Mouse (Mus musculus): ENCODE measurements at regions not wholly inside any gene's neighbourhood (a gene's known extent, or its start where the extent isn't known, plus 50 kb on each side); places are given as distances from the start of the nearest gene placed in this dataset.

DNA sequence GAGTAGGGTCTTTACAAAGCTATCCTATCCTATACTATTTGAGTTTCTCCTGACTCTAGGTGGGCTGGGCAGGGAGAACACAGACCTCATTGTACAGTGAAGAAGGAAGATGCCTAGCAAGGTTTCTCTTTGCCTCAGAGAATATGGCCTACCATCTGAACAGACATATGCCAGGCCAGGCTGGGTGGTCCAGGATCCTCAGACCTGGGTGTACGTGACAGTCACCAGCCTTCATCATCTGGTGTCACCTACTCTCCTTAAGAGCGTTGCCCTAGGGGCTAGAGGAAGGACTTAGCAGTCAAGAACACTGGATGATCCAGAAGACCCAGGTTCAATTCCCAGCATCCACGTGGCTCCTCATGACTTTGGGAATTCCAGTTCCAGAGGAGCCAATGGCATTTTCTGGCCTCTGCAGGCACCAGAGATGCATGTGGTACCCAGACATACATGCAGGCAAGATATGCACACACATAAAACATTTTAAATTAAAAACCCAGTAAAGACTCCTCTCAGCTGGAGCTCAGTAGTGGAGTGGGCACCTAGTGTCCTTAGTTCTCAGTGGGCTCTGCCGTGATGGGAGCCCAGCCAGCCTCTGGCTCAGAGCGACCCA, 214.9 kb downstream of the Bcl2l11 start:
- Histone ChIP-seq H3K9me3 (ENCODE audit: control insufficient read depth, low read length) (no peaks in the 10 kb centered on the region), H3K27me3 (ENCODE audit: control insufficient read depth, insufficient read depth, low read length) (no peaks in the 10 kb centered on the region), H3K4me2 (replicated peaks; ENCODE audit: low read depth, low read length) (no peak overlapping the region), H3K9ac (ENCODE audit: low read depth, low read length) (no peak overlapping the region), H3K36me3 (ENCODE audit: control insufficient read depth, insufficient read depth, low read length) (no peaks in the 10 kb centered on the region), H3K4me3 (ENCODE audit: low read length) (no peak overlapping the region), H3K4me1 (ENCODE audit: control insufficient read depth, insufficient read depth, low read length) (peaks cover 19% of the 10 kb centered on the region), H3K27ac (ENCODE audit: low read depth, low read length) (peak overlapping the region; percentile 68; the same call in 1 of the 2 replicates)
- 94% methylated on average over 5 of the region's 5 CpGs for WGBS
- ATAC-seq (ENCODE audit: low FRiP score, low TSS enrichment) = 0 out of 2 replicates have a peak, but pooled peaks have one; percentile 18

DNA sequence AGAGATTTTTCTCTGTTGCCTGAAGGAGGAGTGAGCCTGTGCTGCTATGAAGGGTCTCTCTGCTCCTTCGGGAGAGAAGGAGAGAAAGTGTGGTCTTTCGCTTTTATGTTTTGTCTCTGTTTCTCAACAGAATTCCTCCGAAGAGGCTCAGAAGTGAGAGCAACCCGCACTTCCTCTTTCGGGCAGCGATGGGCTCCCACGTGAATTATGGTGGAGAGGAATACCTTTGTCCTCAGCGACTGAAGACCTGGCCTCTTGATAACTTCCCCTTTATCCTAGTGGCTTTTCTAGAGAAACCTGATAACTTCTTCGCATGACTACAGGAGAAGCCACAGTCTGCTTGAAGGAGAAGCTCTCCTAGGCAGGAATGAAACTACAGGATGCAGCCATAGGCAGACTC, 216.4 kb downstream of the Bcl2l11 start:
- Histone ChIP-seq H3K9me3 (ENCODE audit: control insufficient read depth, low read length) (no peaks in the 10 kb centered on the region), H3K9ac (ENCODE audit: low read depth, low read length) (no peak overlapping the region), H3K4me1 (ENCODE audit: control insufficient read depth, insufficient read depth, low read length) (peaks cover 19% of the 10 kb centered on the region), H3K4me3 (ENCODE audit: low read length) (no peak overlapping the region), H3K36me3 (ENCODE audit: control insufficient read depth, insufficient read depth, low read length) (no peaks in the 10 kb centered on the region), H3K27ac (ENCODE audit: low read depth, low read length) (no peak overlapping the region), H3K27me3 (ENCODE audit: control insufficient read depth, insufficient read depth, low read length) (no peaks in the 10 kb centered on the region), H3K4me2 (replicated peaks; ENCODE audit: low read depth, low read length) (no peak overlapping the region)
- 62% methylated on average over 9 of the region's 9 CpGs for WGBS
- ATAC-seq (ENCODE audit: low FRiP score, low TSS enrichment) = no peak

- no peak overlapping the region for H3K27ac ChIP-seq (ENCODE audit: low read depth, low read length)
- peaks cover under 1% of the 10 kb centered on the region; the same call in 1 of the 2 replicates for H3K4me1 ChIP-seq (ENCODE audit: control insufficient read depth, insufficient read depth, low read length)
- no peaks in the 10 kb centered on the region for H3K36me3 ChIP-seq (ENCODE audit: control insufficient read depth, insufficient read depth, low read length)
- H3K4me3 ChIP-seq (ENCODE audit: low read length) = no peak overlapping the region
- H3K9me3 ChIP-seq (ENCODE audit: control insufficient read depth, low read length) = no peaks in the 10 kb centered on the region
- ATAC-seq (ENCODE audit: low FRiP score, low TSS enrichment) = no peak
- H3K27me3 ChIP-seq (ENCODE audit: control insufficient read depth, insufficient read depth, low read length) = no peaks in the 10 kb centered on the region
- no peak overlapping the region for H3K4me2 ChIP-seq (replicated peaks; ENCODE audit: low read depth, low read length)
- 72% methylated on average over 11 of the region's 11 CpGs for WGBS
- H3K9ac ChIP-seq (ENCODE audit: low read depth, low read length) = no peak overlapping the region
Measured at GRCm38 (mm10) chr2:128345557-128345956, 219.7 kb downstream of the Bcl2l11 start.

- H3K27ac ChIP-seq (ENCODE audit: low read depth, low read length) = no peak overlapping the region
- WGBS = 84% methylated on average over 2 of the region's 2 CpGs
- no peaks in the 10 kb centered on the region for H3K4me1 ChIP-seq (ENCODE audit: control insufficient read depth, insufficient read depth, low read length)
- no peak overlapping the region for H3K4me3 ChIP-seq (ENCODE audit: low read length)
- H3K4me2 ChIP-seq (replicated peaks; ENCODE audit: low read depth, low read length) = no peak overlapping the region
- no peaks in the 10 kb centered on the region for H3K27me3 ChIP-seq (ENCODE audit: control insufficient read depth, insufficient read depth, low read length)
- no peak overlapping the region for H3K9ac ChIP-seq (ENCODE audit: low read depth, low read length)
- no peaks in the 10 kb centered on the region for H3K9me3 ChIP-seq (ENCODE audit: control insufficient read depth, low read length)
- no peaks in the 10 kb centered on the region for H3K36me3 ChIP-seq (ENCODE audit: control insufficient read depth, insufficient read depth, low read length)
- no peak for ATAC-seq (ENCODE audit: low FRiP score, low TSS enrichment)
Measured at GRCm38 (mm10) chr2:128348556-128348955, 222.7 kb downstream of the Bcl2l11 start.

DNA sequence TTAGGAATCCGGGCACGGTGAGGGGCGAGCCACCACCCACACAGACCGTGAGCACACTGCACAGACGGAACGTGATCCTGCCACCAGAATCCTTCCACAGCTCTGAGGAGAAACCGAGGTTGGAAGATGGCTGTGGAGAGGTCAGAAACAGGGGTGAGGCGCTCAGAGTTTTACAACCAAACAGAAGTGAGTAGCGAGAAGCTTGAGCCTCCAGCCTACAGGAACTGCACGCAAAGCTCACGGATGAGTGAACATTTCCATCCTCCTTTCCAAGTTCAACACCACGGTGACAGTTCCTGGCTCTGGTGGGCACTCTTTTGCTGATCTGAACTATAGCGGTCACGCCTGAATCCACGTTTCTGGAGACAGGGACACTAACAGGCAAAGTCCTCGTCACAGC, 225.6 kb downstream of the Bcl2l11 start:
- 35% methylated on average over 16 of the region's 16 CpGs for WGBS
- Histone ChIP-seq H3K4me2 (replicated peaks; ENCODE audit: low read depth, low read length) (no peak overlapping the region; the same call in 1 of the 2 replicates), H3K4me3 (ENCODE audit: low read length) (no peak overlapping the region), H3K27me3 (ENCODE audit: control insufficient read depth, insufficient read depth, low read length) (no peaks in the 10 kb centered on the region), H3K9ac (ENCODE audit: low read depth, low read length) (no peak overlapping the region), H3K27ac (ENCODE audit: low read depth, low read length) (no peak overlapping the region), H3K9me3 (ENCODE audit: control insufficient read depth, low read length) (peaks cover 3% of the 10 kb centered on the region; the same call in 1 of the 2 replicates), H3K4me1 (ENCODE audit: control insufficient read depth, insufficient read depth, low read length) (no peaks in the 10 kb centered on the region), H3K36me3 (ENCODE audit: control insufficient read depth, insufficient read depth, low read length) (no peaks in the 10 kb centered on the region)
- ATAC-seq (ENCODE audit: low FRiP score, low TSS enrichment) = peak; percentile 62; the same call in 1 of the 2 replicates

DNA sequence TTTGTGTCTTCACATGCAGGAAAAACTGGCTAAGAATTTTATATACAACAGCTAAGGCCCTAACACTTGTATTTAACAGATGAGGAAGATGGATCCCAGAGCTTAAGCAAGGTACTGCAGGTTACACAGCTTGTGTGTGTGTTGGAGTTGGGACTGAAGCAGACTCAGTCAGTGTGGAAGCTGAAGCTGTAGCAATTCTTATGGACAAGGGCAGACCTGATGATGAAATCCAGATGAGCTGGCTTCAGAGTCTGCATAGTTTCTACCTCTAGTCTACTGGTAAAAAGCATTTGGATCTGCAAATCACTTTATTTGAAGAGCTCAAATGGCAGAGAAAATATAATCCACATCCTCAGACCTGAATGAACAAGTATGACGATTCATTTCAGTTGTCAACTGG, 226.7 kb downstream of the Bcl2l11 start:
- ATAC-seq (ENCODE audit: low FRiP score, low TSS enrichment) = no peak
- H3K4me3 ChIP-seq (ENCODE audit: low read length) = no peak overlapping the region
- no peaks in the 10 kb centered on the region for H3K27me3 ChIP-seq (ENCODE audit: control insufficient read depth, insufficient read depth, low read length)
- no peak overlapping the region for H3K27ac ChIP-seq (ENCODE audit: low read depth, low read length)
- WGBS = 95% methylated on average over 1 of the region's 1 CpGs
- no peak overlapping the region for H3K4me2 ChIP-seq (replicated peaks; ENCODE audit: low read depth, low read length)
- H3K4me1 ChIP-seq (ENCODE audit: control insufficient read depth, insufficient read depth, low read length) = no peaks in the 10 kb centered on the region
- H3K36me3 ChIP-seq (ENCODE audit: control insufficient read depth, insufficient read depth, low read length) = no peaks in the 10 kb centered on the region
- peaks cover 3% of the 10 kb centered on the region; the same call in 1 of the 2 replicates for H3K9me3 ChIP-seq (ENCODE audit: control insufficient read depth, low read length)
- no peak overlapping the region for H3K9ac ChIP-seq (ENCODE audit: low read depth, low read length)

- H3K27me3 ChIP-seq (ENCODE audit: control insufficient read depth, insufficient read depth, low read length) = no peaks in the 10 kb centered on the region
- H3K36me3 ChIP-seq (ENCODE audit: control insufficient read depth, insufficient read depth, low read length) = no peaks in the 10 kb centered on the region
- H3K9me3 ChIP-seq (ENCODE audit: control insufficient read depth, low read length) = peaks cover 3% of the 10 kb centered on the region; the same call in 1 of the 2 replicates
- no peak overlapping the region for H3K4me2 ChIP-seq (replicated peaks; ENCODE audit: low read depth, low read length)
- H3K27ac ChIP-seq (ENCODE audit: low read depth, low read length) = no peak overlapping the region
- 84% methylated on average over 3 of the region's 3 CpGs for WGBS
- ATAC-seq (ENCODE audit: low FRiP score, low TSS enrichment) = no peak
- no peak overlapping the region for H3K4me3 ChIP-seq (ENCODE audit: low read length)
- no peak overlapping the region for H3K9ac ChIP-seq (ENCODE audit: low read depth, low read length)
- no peaks in the 10 kb centered on the region for H3K4me1 ChIP-seq (ENCODE audit: control insufficient read depth, insufficient read depth, low read length)
Measured at GRCm38 (mm10) chr2:128353457-128353856, 227.6 kb downstream of the Bcl2l11 start.

DNA sequence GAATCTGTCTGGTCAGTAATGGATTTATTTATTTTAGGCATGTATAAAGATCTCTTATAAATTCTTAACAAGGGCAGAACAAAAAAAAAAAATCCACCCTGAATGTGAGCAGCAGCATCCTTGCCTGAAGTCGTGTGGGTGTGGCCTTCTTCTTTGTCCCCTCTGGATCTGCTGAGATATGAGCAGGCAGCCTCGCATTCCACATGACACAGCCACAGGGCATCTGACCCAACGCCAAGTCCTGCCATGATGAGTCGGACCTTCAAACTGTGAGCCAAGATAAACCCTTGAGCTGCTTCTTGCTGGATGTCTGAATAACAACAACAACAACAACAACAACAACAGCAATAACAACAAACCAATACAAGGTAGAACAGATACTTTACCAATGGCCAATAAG, 230.5 kb downstream of the Bcl2l11 start:
- Histone ChIP-seq H3K27ac (ENCODE audit: low read depth, low read length) (no peak overlapping the region), H3K9ac (ENCODE audit: low read depth, low read length) (no peak overlapping the region), H3K4me1 (ENCODE audit: control insufficient read depth, insufficient read depth, low read length) (no peaks in the 10 kb centered on the region), H3K4me3 (ENCODE audit: low read length) (no peak overlapping the region), H3K27me3 (ENCODE audit: control insufficient read depth, insufficient read depth, low read length) (no peaks in the 10 kb centered on the region), H3K4me2 (replicated peaks; ENCODE audit: low read depth, low read length) (no peak overlapping the region), H3K9me3 (ENCODE audit: control insufficient read depth, low read length) (peaks cover 3% of the 10 kb centered on the region; the same call in 1 of the 2 replicates), H3K36me3 (ENCODE audit: control insufficient read depth, insufficient read depth, low read length) (no peaks in the 10 kb centered on the region)
- WGBS = 92% methylated on average over 4 of the region's 4 CpGs
- ATAC-seq (ENCODE audit: low FRiP score, low TSS enrichment) = no peak

DNA sequence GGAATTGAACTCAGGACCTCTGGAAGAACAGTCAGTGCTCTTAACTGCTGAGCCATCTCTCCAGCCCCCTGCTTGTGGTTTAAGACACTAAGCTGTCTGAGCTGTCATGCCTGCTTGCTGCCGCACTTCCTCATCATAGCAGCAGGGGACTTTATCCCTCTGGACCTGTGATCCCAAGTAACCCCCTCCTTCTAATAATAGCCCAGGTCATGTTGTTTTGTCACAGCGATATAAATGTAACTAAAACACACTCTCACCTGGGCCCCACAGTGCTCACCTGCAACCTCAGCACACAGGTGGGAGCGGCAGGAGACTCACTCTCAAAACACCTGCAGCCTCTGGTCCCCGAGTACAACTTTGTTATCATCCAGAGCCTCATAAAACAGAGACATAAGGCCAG, 231.9 kb upstream of the Spdye4c start:
- Histone ChIP-seq H3K27me3 (ENCODE audit: control insufficient read depth, insufficient read depth, low read length) (no peaks in the 10 kb centered on the region), H3K4me3 (ENCODE audit: low read length) (no peak overlapping the region), H3K4me2 (replicated peaks; ENCODE audit: low read depth, low read length) (no peak overlapping the region), H3K9me3 (ENCODE audit: control insufficient read depth, low read length) (peaks cover 3% of the 10 kb centered on the region; the same call in 1 of the 2 replicates), H3K36me3 (ENCODE audit: control insufficient read depth, insufficient read depth, low read length) (no peaks in the 10 kb centered on the region), H3K27ac (ENCODE audit: low read depth, low read length) (no peak overlapping the region), H3K9ac (ENCODE audit: low read depth, low read length) (no peak overlapping the region), H3K4me1 (ENCODE audit: control insufficient read depth, insufficient read depth, low read length) (no peaks in the 10 kb centered on the region)
- no peak for ATAC-seq (ENCODE audit: low FRiP score, low TSS enrichment)
- 74% methylated on average over 4 of the region's 4 CpGs for WGBS

All from kidney, embryonic 14.5 days (tissue).